Mouse (Mus musculus) liver, postnatal 0 days (tissue): Measurements from ENCODE around the gene Ift88.

Experiments used
- CTCF ChIP-seq: sonication (generic); IDR thresholded peaks from 2 replicates; pipeline ENCODE4 v1.5.1; 2016; ENCODE audit warnings: antibody characterized with exemption, low read depth
- EP300 ChIP-seq: IDR thresholded peaks from 2 replicates; pipeline ENCODE4 v1.6.1; 2016; ENCODE audit warnings: antibody characterized with exemption, low read depth, mild to moderate bottlenecking

DNA sequence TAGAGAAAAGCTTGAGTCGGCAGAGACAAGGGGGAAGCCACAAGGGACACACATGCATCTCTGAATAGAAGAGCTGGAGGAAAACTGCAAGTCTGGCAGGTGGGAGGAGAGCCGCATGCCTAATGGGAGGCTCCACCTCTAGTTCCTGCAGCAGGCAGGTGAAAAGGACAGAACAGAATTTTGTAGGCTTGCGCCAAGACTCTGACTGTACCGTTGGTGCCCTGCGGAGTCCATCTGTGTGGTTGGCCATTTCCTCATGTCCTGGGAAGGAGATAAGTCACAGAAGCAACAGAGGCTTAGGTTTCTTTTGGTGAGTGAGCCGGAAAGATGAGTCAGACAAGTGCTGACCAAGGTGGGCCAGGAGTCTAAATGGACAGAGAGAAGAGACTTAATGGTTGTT lies 79.9 kb downstream of the Ift88 start:
- no peak for TF ChIP-seq EP300
- TF ChIP-seq CTCF, result no peak
